Comparison of ENCODE assay signal across 11 mouse cellular contexts in genomic region chr8:96426900-96427299, GRCm38 (mm10).
DNase-seq lines count a peak whose midpoint lies in the region; ATAC-seq and TF ChIP-seq lines count a peak whose summit lies in the region.
"Had no signal": no experiment of that assay in that cellular context is flagged by ENCODE, and none has a peak within 500 bp of the region (broad histone marks: within the 10 kb centered on the region; RNA-seq: fewer than 3 reads in every experiment).

No protein-coding gene starts in this region.

- H3K27ac ChIP-seq in hindbrain, embryonic 14.5 days: no peak overlapping the region
- no peak overlapping the region for H3K27ac ChIP-seq in hindbrain, embryonic 12.5 days
- no peak overlapping the region for H3K27ac ChIP-seq in midbrain, postnatal 0 days (ENCODE audit: low read depth, low read length)
- no peak overlapping the region for H3K27ac ChIP-seq in midbrain, embryonic 16.5 days (ENCODE audit: low read length)
- H3K27ac ChIP-seq: heart, embryonic 15.5 days; neural tube, embryonic 12.5 days had no signal

- no peaks in the 10 kb centered on the region for H3K4me1 ChIP-seq in hindbrain, embryonic 14.5 days (replicated peaks; ENCODE audit: control insufficient read depth, insufficient read depth, low read length)
- no peaks in the 10 kb centered on the region for H3K4me1 ChIP-seq in hindbrain, embryonic 12.5 days
- H3K4me1 ChIP-seq in midbrain, postnatal 0 days (ENCODE audit: insufficient read depth, low read length): no peaks in the 10 kb centered on the region
- peaks cover 3% of the 10 kb centered on the region; the same call in 1 of the 2 replicates for H3K4me1 ChIP-seq in midbrain, embryonic 16.5 days (ENCODE audit: control insufficient read depth, insufficient read depth, low read length)
- H3K4me1 ChIP-seq: heart, embryonic 15.5 days; neural tube, embryonic 12.5 days had no signal

- no peaks in the 10 kb centered on the region for H3K36me3 ChIP-seq in hindbrain, embryonic 14.5 days (replicated peaks; ENCODE audit: control insufficient read depth, insufficient read depth)
- H3K36me3 ChIP-seq in hindbrain, embryonic 12.5 days: no peaks in the 10 kb centered on the region
- no peaks in the 10 kb centered on the region for H3K36me3 ChIP-seq in midbrain, postnatal 0 days (ENCODE audit: insufficient read depth, low read length)
- H3K36me3 ChIP-seq in midbrain, embryonic 16.5 days (ENCODE audit: control insufficient read depth, insufficient read depth, low read length): no peaks in the 10 kb centered on the region
- H3K36me3 ChIP-seq: heart, embryonic 15.5 days; neural tube, embryonic 12.5 days had no signal

- ATAC-seq in hindbrain, embryonic 14.5 days (ENCODE audit: low FRiP score): no peak
- no peak for ATAC-seq in hindbrain, embryonic 12.5 days (ENCODE audit: low FRiP score)
- no peak for ATAC-seq in midbrain, postnatal 0 days (ENCODE audit: low FRiP score)
- no peak for ATAC-seq in midbrain, embryonic 16.5 days

- TF ChIP-seq CTCF in midbrain, postnatal 0 days (IDR thresholded peaks at IDR 0.05): peak; percentile 69

- H3K9ac ChIP-seq in hindbrain, embryonic 14.5 days: no peak overlapping the region
- no peak overlapping the region for H3K9ac ChIP-seq in hindbrain, embryonic 12.5 days
- no peak overlapping the region for H3K9ac ChIP-seq in midbrain, postnatal 0 days (replicated peaks; ENCODE audit: low read length, poor library complexity, severe bottlenecking)
- H3K9ac ChIP-seq in midbrain, embryonic 16.5 days (ENCODE audit: low read depth, low read length): no peak overlapping the region
- H3K9ac ChIP-seq: heart, embryonic 15.5 days; neural tube, embryonic 12.5 days had no signal

- 54% methylated on average over 1 of the region's 1 CpGs for WGBS in hindbrain, embryonic 14.5 days
- WGBS in hindbrain, embryonic 12.5 days: 63% methylated on average over 1 of the region's 1 CpGs
- 54% methylated on average over 1 of the region's 1 CpGs for WGBS in midbrain, postnatal 0 days
- 56% methylated on average over 1 of the region's 1 CpGs for WGBS in midbrain, embryonic 16.5 days

- no peaks in the 10 kb centered on the region for H3K27me3 ChIP-seq in hindbrain, embryonic 14.5 days (ENCODE audit: control insufficient read depth, insufficient read depth, low read length)
- H3K27me3 ChIP-seq in hindbrain, embryonic 12.5 days: no peaks in the 10 kb centered on the region
- no peaks in the 10 kb centered on the region for H3K27me3 ChIP-seq in midbrain, postnatal 0 days (ENCODE audit: insufficient read depth, low read length)
- H3K27me3 ChIP-seq in midbrain, embryonic 16.5 days (ENCODE audit: control insufficient read depth, insufficient read depth, low read depth, low read length): no peaks in the 10 kb centered on the region
- H3K27me3 ChIP-seq: heart, embryonic 15.5 days; neural tube, embryonic 12.5 days had no signal

- no peaks in the 10 kb centered on the region for H3K9me3 ChIP-seq in hindbrain, embryonic 14.5 days (ENCODE audit: control insufficient read depth, low read length)
- H3K9me3 ChIP-seq in hindbrain, embryonic 12.5 days (replicated peaks): no peaks in the 10 kb centered on the region
- no peaks in the 10 kb centered on the region for H3K9me3 ChIP-seq in midbrain, postnatal 0 days (ENCODE audit: low read length)
- H3K9me3 ChIP-seq in midbrain, embryonic 16.5 days (replicated peaks; ENCODE audit: control insufficient read depth, low read length, poor library complexity, severe bottlenecking): no peaks in the 10 kb centered on the region
- H3K9me3 ChIP-seq: heart, embryonic 15.5 days; neural tube, embryonic 12.5 days had no signal

- DNase-seq in hindbrain, embryonic 14.5 days (ENCODE audit: low spot score): peak; percentile 64
- peak; percentile 62 for DNase-seq in midbrain, postnatal 0 days (ENCODE audit: low spot score)
- DNase-seq in frontal cortex, postnatal 14 days (ENCODE audit: low spot score in 2 of 2): peak; percentile 3 to 10
- peak; percentile 7 for DNase-seq in retina, postnatal 1 day
- no peak for DNase-seq in urinary bladder, postnatal 36 days (ENCODE audit: low spot score in 2 of 2)
- DNase-seq in cerebellum, adult 11 months: no peak
- DNase-seq: cerebellum, postnatal 36 days had no signal

- no peak overlapping the region for H3K4me3 ChIP-seq in hindbrain, embryonic 14.5 days (replicated peaks; ENCODE audit: low read length)
- H3K4me3 ChIP-seq in hindbrain, embryonic 12.5 days: no peak overlapping the region
- no peak overlapping the region for H3K4me3 ChIP-seq in midbrain, postnatal 0 days (ENCODE audit: low read depth, low read length)
- no peak overlapping the region for H3K4me3 ChIP-seq in midbrain, embryonic 16.5 days (ENCODE audit: low read depth, low read length)
- H3K4me3 ChIP-seq: heart, embryonic 15.5 days; neural tube, embryonic 12.5 days had no signal

- no peak overlapping the region for H3K4me2 ChIP-seq in hindbrain, embryonic 14.5 days (replicated peaks)
- no peak overlapping the region for H3K4me2 ChIP-seq in hindbrain, embryonic 12.5 days (replicated peaks)
- H3K4me2 ChIP-seq in midbrain, postnatal 0 days (ENCODE audit: low read depth, low read length, poor library complexity, severe bottlenecking): no peak overlapping the region
- H3K4me2 ChIP-seq in midbrain, embryonic 16.5 days (ENCODE audit: low read length): no peak overlapping the region
- H3K4me2 ChIP-seq: heart, embryonic 15.5 days; neural tube, embryonic 12.5 days had no signal

Comparison
In these comparisons a context has a peak if more than half of its experiments do, and no peak if none do; other contexts are left out.
1. DNase-seq: peak in hindbrain, embryonic 14.5 days (single experiment), midbrain, postnatal 0 days (single experiment), frontal cortex, postnatal 14 days (2 of 2) and retina, postnatal 1 day (single experiment); none in urinary bladder, postnatal 36 days (0 of 2) and cerebellum, adult 11 months (single experiment).